Mouse (Mus musculus) neural tube, embryonic 10.5 days (tissue): ENCODE measurements around the gene Olfr1140.

ENCODE experiments used
- DNase-seq: peaks from one replicate; pipeline ENCODE4 v3.0.0-alpha.2; 2017; ENCODE audit warnings: low spot score; ENCODE audit errors: extremely low spot score

Gene Olfr1140

DNA sequence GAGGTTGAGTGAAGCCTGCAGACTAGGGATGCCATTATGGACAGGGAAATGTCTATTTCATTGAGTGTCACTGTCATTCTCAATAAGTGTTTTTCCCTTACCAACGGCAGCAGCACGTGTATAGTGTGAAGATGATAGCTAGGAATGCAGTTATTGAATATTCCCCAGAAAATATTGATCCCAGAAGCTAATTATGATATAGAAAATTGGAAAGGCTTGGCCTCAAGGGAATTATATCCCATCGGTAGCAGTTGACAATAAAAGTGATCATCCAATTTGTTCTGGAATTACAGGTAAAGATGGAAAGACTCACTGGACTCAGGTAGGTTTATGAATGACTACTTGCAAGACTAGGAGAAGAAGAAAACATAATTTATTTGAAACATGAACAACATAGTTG, at the start of gene Olfr1140:
Gene Olfr1140, plus strand, starts transcription at position 301 of the 400 bp plus-strand sequence.
- DNase-seq: no peak

DNA sequence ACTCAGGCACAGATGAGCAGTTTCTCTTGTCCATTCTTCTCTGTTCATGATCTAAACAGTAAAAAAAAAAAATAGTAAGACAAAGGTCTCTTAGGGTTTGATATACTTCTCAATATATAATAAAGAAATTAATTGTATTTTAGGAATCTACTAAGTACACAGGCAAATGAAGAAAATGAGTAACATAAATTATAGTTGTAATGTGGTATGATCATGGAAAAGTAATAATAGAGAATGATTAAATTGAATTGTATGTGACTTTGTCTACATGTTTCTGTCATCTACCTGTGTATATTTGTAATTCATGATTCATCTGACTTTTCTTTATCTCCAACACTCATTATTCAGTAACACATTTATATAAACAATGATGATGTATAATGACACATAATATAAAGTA, 49.7 kb upstream of the Olfr1140 start, which contains the start of gene Olfr1136:
Gene Olfr1136, minus strand, starts transcription at position 101 of the 400 bp plus-strand sequence.
- DNase-seq: no peak

DNA sequence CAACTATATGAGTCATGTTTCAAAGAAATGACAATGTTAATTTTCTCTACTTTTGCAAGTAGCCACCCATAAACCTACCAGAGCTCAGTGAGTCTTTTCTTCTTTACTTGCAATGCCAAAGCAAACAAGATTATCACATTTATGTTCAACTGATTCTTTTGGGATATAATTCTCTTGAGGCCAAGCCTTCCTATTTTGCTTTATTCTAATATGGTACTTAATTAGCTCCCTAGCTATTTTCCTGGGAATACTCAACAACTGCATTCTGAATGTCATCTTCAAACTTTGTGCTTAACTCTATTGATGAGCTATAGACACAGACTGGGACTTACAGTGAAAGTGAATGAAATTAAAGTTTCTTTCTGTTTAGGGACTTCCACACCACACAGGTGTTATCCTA, 30.5 kb upstream of the Olfr1140 start, which contains the start of gene Olfr1137:
Gene Olfr1137, minus strand, starts transcription at position 101 of the 400 bp plus-strand sequence.
- no peak for DNase-seq

DNA sequence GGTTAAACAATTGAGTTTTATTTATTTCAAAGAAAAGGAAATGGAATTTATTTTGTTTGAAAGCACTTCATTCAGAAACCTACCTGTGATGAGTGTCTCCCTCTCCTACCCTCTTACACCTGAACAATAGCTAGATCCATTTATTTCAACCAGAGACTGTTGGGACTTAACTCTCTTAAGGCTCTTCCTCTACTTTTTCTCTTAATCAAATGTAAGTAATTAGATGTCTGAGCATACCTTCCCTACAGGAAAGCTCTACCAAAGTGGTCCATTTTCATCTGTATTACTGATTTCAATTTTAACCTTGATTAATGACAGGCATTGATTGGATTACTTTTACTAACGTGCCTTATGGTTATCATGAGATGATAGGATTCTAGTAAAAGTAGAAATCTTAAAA, 3.7 kb upstream of the Olfr1140 start, which contains the start of gene Olfr1138:
Gene Olfr1138, minus strand, starts transcription at position 101 of the 400 bp plus-strand sequence.
- DNase-seq: no peak

DNA sequence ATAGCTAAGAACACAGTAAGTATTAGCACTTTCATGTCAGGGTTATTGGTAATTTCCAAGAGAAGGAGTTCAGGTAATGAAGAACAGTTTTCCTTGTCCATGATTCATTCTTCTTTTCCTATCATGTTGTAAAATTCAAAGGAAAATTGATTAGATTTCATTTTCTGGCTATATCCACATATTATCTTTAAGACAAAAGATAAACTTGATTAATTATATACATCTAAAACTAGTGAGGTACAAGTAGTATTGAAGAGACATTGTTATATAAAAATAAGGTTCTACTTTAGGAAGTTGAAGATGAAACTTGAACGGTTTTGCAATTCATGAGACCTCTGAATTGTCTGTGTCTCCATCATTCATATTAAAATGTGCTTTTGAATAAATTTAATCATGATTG, 10.3 kb downstream of the Olfr1140 start, which contains the start of gene Olfr1141:
Gene Olfr1141, minus strand, starts transcription at position 101 of the 400 bp plus-strand sequence.
- DNase-seq: no peak

DNA sequence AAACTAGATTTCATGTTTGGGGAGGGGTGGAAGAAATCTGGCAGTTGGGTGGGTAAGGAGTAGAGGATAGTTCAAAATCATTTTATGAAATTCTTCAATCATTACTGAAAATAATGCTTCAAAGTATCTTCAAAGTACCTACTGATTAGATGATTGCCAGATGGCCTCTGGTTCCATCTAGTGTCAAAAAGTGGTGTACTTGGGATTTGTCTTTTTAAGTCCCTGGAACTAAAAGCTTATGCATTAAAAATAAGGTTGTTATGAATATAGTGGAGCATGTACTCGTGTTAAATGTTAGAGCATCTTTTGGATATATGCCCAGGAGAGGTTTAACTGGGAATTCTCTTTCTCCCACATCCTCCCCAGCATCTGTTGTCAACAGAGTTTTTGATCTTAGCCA, 32.6 kb downstream of the Olfr1140 start:
- DNase-seq: no peak

DNA sequence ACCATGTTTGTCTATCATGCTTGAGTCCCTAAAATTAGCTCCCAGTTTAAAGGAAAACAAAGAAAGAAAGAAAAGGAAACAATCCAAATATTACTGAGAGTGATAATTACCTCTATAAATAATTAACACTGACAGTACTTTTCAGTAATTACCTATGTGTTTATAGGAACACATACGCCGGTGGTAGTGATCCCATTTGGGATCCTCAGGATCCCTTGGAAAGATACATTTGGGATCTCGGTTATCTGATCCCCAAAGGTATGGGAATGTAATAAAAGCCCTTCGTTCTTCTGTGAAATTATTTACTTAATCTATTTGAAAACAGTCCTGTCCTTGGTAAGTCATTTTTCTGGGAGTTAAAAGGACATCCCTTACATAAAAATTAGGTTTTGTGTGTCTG, 35.6 kb downstream of the Olfr1140 start, which contains the start of gene Olfr152:
Gene Olfr152, plus strand, starts transcription at position 301 of the 400 bp plus-strand sequence.
- no peak for DNase-seq
